Mouse (Mus musculus) kidney, postnatal 4 days (tissue): Measurements from ENCODE around the gene Tmco5.

Experiments used
- DNase-seq, 2 experiments: peaks; one replicate each; pipeline ENCODE4 v3.0.0; 2021; ENCODE audit warnings: mixed read lengths in 2 of 2

Gene Tmco5

GRCm38 (mm10) chr2:116878391-116878790, at the start of gene Tmco5:
TSS of gene Tmco5 (plus strand) at chr2:116878691.
- no peak for DNase-seq

DNA sequence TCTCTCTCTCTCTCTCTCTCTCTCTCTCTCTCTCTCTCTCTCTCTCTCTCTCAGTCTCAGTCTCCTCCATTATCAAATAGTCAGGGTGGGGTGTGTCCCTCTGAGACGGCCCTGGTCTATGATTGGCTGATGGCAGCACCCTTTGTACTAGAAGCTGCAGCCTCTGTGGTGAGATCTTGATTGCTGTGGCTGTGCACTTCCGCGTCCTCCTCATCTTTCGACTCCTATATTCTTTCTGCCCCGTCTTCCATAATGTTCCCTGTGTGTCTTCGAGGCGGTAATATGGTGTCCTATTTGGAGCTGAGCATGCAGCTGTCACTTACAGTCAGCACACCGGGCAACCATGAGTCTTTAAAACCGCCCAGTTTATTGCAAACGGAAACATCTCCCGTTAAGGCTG, 46.6 kb upstream of the Tmco5 start:
- no peak for DNase-seq

- no peak for DNase-seq
Observed at GRCm38 (mm10) chr2:116837829-116838228, 40.7 kb upstream of the Tmco5 start.

- DNase-seq: peak; percentile 52 to 62
Observed at GRCm38 (mm10) chr2:116838538-116839197, 39.8 kb upstream of the Tmco5 start.

DNA sequence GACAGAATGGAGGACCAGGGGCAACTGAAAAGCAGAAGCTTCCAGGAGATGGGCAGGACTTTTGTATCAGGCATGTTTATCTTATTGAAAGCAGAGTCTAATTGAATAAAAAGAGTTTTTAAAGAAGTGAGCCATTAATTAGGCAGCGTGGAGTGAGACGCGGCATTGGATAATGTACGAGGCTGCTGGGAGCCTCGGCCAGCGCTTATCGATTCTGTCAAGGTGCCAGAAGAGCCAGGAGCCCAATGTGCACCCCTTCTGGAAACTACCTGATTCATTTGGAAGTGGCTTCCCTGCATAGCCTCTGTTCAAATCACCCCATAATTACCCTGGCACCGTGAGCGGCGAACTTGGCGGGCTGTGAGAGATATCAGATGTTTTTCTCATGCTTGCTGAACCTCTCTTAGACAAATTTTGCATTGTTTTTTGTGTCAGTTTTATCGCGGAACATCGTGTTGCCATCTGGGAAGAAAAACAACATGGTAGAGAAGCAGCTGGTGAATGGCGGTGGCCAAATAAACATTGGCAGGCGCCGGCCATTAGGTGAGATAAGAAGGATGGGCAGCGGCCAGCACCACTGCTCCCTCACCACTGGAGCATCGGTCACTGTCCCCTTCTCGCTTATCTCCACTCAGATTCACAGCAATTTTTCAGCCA, 28.4 kb upstream of the Tmco5 start:
- DNase-seq: no peak

GRCm38 (mm10) chr2:116851356-116851755, 27.1 kb upstream of the Tmco5 start:
- no peak for DNase-seq

GRCm38 (mm10) chr2:116852249-116852648, 26.2 kb upstream of the Tmco5 start:
- peak; percentile 15 to 48 for DNase-seq

DNA sequence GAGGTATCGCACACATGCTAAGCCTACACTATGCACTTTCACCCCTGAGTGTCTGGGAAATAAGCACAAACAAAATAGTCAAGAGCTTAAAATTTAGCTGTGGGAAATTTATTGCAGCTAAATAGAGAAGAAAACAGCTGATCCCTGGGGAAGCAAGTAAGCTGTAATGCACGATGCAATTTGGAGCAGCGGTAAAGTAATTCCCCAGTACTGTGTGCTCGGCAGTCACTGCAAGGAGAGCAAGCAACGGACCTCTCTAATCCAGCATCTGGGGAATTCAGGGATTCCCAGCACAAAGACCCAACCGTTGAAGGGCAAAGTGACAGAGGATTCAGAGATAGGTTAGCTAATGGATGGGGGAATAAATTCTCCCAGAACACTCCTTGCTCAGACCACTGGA, 19.8 kb upstream of the Tmco5 start:
- DNase-seq: no peak

- no peak for DNase-seq
Observed at GRCm38 (mm10) chr2:116876955-116877615, 1.4 kb upstream of the Tmco5 start.

DNA sequence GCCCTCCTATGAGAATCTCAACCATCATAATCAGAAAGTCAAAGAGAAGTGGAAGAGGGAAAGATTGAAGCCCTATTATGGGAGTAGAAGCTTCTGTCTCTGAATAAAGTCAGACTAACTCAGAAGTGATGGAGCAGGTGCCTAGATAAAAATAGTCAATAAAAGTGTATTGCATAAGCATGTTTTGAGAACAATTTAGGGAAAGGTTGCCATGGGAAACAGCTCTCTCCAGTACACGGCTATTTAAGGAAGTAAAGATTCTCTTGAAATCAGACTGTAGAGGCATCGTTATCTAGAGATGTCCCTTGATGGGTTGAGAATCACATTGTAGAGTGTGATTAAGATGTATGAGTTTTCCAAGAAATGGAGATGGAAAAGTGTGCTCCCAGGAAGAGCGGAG, 1.2 kb downstream of the Tmco5 start:
- DNase-seq: no peak

DNA sequence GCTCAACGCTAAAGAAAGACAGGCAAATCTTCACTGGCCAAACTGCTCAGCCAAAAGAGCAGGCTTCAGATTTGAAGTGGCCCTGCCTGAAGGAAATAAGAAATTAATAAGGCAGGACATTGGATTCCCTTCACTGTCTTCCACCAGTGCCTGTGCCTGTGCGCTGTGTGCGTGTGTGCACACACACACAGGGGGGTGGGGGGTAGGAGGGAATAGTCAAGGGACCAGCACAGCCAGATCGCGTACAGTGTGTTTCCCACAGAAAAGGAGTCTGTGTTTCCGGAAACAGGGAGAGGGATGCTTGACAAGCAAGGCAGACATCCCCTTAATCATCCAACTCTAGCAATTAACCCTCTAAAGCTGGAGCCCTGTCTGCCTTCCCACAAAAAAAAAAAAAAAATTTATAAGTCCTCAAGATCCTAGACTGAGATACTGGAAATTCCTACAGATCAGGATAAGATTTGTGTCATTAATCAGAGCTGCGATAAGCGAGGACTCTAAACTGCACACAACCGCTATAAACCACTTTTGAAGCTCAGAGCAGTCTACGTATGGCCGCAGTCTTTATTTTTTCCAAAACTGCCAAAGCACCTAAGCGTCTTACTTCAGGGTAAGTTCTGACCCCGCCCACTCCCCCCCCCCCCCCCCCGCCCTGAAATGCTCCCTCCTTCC, 15.0 kb downstream of the Tmco5 start:
- DNase-seq: peak in 1 of 2 experiments; percentile 18

DNA sequence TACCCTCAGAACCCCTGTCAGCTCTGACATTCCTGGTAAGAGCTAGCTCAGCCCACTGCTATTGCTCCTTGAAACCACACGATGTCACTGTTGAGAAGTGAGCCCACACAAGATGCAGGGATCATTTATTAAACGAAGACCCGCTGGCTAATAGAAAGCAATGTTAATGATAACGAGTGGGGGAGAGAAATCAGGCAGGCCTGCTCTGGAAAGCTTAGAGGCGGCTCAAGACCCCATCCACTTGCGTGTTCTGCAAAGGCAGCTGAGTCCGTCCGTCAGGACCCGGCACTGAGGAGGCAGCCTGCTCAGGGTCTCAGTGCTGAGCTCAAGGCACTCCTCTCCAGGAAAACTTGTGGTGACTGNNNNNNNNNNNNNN, 15.5 kb downstream of the Tmco5 start:
- DNase-seq: peak; percentile 45 to 64

DNA sequence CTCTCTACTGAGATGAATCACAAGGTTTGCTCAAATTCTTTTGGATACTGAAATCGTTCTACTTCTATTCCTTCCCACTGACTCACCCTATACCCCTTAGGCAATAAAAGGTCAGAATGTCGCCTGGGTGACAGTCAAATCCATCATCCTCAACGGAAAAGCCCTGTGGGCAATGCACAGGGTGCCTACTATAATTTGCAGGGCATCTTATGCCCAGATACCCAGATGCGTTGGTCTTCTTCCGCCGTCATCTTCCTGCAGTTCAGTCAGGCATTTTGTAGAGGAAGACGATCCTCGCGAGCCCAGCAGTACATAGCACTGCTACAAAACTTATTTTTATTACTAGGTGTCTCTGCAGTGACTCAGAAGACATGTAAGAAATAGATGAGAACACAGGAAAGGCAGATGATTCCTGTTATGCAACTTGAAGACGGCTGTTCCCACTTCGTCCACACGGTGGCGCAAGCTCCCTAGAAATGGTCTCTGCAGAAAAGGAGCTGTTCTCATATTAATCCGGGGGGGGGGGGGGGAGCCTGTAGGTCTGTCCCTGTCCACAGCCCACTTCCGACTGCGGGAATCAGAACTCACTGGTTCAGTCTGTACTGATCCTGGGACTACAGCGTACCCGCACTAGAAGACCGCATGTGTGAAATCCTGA, 21.3 kb downstream of the Tmco5 start:
- peak; percentile 92 to 94 for DNase-seq

GRCm38 (mm10) chr2:116900273-116900843, 21.9 kb downstream of the Tmco5 start:
- DNase-seq: no peak

DNA sequence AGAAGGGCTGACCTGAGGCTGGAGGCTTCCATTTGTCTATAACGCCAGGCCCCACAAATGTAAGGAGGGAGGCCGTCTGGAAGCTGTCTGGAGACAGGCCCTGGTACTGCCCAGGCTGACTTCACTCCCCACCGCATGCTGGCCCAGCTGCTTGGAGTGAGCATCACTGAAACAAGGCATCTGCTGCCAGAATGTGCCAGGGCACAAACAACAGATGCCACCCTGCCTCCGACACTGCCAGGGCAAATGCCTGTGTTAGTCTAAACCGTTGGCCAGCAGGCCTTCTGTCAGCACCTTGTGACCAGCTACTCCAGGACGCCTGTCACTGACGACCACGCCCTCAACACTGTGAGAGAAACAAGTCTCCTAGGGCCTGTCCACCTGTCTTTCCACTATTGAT, 29.8 kb downstream of the Tmco5 start:
- no peak for DNase-seq

DNA sequence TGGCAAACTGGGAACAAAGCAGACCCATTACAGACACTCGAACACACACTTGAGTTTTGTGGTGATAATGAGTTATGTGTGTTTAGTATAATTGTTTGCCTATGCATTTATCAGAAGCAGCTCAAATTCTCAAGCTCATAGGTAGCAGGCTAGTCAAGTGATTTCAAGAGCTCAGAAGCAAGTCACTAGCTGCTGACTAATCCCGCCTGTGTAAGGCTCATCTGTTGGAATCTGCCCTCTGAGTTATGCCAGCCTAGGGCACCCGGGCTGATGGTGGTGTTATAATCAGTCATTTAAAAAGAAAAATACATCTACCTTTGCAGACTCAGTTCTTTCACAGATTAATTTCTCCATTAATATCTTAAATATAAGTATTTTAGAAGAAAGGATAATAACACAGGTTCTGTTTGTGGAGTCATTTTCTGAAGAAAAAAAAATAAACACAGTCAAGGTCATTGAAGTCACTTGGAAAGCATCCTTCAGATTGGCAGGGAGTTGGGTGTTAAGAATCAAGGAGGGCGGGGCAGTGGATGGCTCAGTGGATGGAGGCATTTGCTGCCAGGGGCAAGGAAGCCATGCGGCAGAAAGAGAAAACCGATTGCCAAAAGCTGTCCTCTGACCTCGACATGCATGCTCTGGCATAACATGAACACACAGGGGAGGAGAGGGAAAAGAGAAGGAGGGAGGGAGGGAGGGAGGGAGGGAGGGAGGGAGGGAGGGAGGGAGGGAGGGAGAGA, 34.0 kb downstream of the Tmco5 start:
- DNase-seq: no peak

DNA sequence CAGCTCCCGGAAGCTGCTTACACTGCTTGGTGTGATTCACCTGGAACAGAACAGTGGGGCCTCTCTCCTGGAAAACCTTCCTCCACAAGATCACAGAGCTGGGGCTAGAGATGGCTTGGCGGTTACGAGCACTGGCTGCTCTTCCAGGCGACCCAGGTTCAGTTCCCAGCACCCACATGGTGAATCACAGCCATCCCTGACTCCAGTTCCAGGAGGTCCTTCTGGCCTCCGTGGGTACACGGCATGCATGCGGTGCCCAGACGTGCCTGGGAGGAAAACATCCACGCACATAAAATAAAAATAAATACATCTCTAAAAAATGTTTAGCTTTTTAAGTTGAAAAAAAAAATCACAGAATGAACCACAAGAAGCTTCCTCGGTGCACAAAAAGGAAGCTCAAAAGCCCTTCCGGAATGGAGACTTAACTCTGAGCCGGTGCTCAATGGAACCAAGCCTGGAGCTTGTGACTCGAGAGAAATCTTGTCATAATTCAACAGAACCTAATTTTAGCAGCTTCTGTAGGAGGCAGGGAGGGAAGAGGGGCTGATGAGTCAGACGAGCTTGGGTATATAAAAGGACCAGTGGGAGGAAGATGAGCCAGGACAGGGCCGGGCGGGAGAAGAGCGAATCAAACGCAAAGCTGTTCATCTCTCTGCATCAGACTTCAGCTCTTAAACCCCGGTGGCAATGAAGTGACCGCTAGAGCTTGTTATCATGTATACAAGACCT, 35.4 kb downstream of the Tmco5 start:
- no peak for DNase-seq

DNA sequence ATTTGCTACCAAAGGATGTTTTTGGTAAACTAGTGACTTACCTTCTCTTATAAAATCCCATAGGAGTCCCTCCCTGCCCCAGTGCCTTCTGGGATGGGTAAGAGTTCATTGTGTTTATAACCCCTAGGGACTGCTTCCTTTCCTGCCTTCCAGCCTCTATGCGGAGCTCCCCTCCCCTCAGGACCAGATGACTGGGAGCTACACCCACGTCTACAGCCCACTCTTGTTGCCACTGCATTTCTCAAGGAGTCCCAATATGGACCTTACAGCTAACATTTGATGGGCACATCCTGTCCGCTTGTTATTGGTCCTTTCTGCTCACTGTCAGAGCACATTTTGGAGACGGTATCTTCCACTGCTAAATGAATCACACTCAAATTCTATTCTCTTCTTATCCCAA, 36.1 kb downstream of the Tmco5 start:
- no peak for DNase-seq

DNA sequence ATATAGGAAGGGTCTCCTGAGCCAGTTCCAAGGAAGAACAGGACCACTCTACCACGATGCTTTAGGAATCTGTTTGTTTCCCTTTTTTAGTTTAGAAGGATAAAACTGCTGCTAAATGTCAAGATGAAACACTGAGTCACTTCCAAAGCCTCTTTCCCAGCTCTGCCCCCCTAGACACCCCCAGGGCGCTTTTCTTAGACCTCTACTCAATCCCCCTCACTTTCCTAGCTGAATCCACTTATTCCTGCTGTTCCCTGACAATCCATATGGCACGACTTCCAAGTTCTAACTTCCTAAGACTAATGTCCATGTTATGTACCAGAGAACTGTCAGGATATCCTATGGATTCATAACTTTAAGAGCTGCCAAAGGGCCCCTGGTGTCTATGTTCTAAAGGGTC, 40.1 kb downstream of the Tmco5 start:
- no peak for DNase-seq

- DNase-seq: no peak
Observed at GRCm38 (mm10) chr2:116922580-116923500, 44.3 kb downstream of the Tmco5 start.
